Mouse (Mus musculus): ENCODE measurements around the gene Alg12. TPM values are rescaled to one million over a fixed set of nuclear protein-coding genes. Genes with fewer than 3 reads are reported as not detected.

The Alg12 gene
- polyA plus RNA-seq, 1 experiment from 2014 or later, result 7.5 TPM

Other genes starting within 250 kb of the Alg12 start
- gene Zdhhc25, start 219.0 kb downstream of the Alg12 start, polyA plus RNA-seq (2015; fragmentation: Nextera tagmentation; extraction: Ambion mirVana), result not detected in 2 replicates
- gene Brd1, start 85.1 kb downstream of the Alg12 start, polyA plus RNA-seq (2015; fragmentation: Nextera tagmentation; extraction: Ambion mirVana), result 26.9 and 29.1 TPM in 2 replicates
- 28.0 and 28.7 TPM in 2 replicates for gene Zbed4, start 67.7 kb downstream of the Alg12 start, polyA plus RNA-seq (2015; fragmentation: Nextera tagmentation; extraction: Ambion mirVana)
- gene Creld2, start 328 bp upstream of the Alg12 start, polyA plus RNA-seq (2015; fragmentation: Nextera tagmentation; extraction: Ambion mirVana), result 55.7 and 56.2 TPM in 2 replicates
- gene Pim3, start 42.9 kb upstream of the Alg12 start, polyA plus RNA-seq (2015; fragmentation: Nextera tagmentation; extraction: Ambion mirVana), result 42.0 and 47.6 TPM in 2 replicates
- not detected in 2 replicates for gene Ttll8, start 135.1 kb upstream of the Alg12 start, polyA plus RNA-seq (2015; fragmentation: Nextera tagmentation; extraction: Ambion mirVana)
- gene Mlc1, start 159.7 kb upstream of the Alg12 start, polyA plus RNA-seq (2015; fragmentation: Nextera tagmentation; extraction: Ambion mirVana), result 5.7 and 8.1 TPM in 2 replicates
- gene Mov10l1, start 163.6 kb upstream of the Alg12 start, polyA plus RNA-seq (2015; fragmentation: Nextera tagmentation; extraction: Ambion mirVana), result not detected in 2 replicates
- 4.1 and 4.5 TPM in 2 replicates for gene Panx2, start 240.4 kb upstream of the Alg12 start, polyA plus RNA-seq (2015; fragmentation: Nextera tagmentation; extraction: Ambion mirVana)

All from midbrain, embryonic 13.5 days (tissue).